8 mouse cellular contexts compared by ENCODE assay signal in the genomic region with DNA sequence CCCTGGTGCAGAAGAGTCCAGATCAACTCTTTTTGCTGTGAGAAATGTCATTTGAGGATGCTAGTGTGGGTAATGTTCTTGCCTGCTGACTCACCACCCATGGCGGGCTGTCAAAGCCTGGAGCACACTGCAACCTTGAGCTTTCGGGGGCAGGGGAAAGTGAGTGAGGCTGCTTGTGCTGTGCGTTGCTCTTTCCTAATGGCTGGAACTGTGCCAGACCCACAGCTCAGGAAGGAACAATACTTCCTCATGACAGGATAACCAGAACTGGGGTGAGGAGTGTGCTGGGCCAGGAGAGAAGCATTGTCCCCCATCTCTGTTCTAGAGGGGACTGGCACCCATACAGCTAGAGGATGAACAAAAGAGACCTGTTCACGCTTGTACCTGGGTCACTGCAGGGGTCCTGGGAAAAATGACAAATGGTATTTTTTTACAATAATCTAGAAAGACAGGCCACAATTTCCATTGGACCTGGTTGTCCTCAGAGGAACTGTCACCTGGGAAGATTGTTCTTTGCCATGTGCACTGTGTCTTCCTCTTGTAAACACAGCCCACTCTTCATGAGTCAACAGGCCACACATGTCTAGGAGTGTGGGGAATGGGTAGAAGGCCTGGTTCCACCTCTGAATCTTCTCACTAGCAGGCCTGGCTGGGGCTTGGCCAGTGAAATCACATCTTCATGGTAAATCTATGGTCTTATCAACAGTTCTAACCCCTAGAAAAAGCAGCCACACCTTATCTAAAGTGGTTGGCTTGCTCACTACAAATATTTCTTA.
DNase-seq lines count a peak whose midpoint lies in the region; ATAC-seq and TF ChIP-seq lines count a peak whose summit lies in the region.

No protein-coding gene starts in this region.

- H3K27ac ChIP-seq in embryonic facial prominence, embryonic 12.5 days: no peak overlapping the region
- no peak overlapping the region for H3K27ac ChIP-seq in kidney, adult 2 months (ENCODE audit: insufficient read depth, low read depth, low read length)
- H3K27ac ChIP-seq in limb, embryonic 13.5 days: no peak overlapping the region
- no peak overlapping the region for H3K27ac ChIP-seq in midbrain, embryonic 16.5 days (ENCODE audit: low read length)

- no peaks in the 10 kb centered on the region for H3K36me3 ChIP-seq in embryonic facial prominence, embryonic 12.5 days
- no peaks in the 10 kb centered on the region for H3K36me3 ChIP-seq in kidney, adult 2 months (ENCODE audit: control insufficient read depth, insufficient read depth, low read length)
- no peaks in the 10 kb centered on the region for H3K36me3 ChIP-seq in limb, embryonic 13.5 days
- H3K36me3 ChIP-seq in midbrain, embryonic 16.5 days (ENCODE audit: control insufficient read depth, insufficient read depth, low read length): no peaks in the 10 kb centered on the region

- no peaks in the 10 kb centered on the region for H3K27me3 ChIP-seq in embryonic facial prominence, embryonic 12.5 days
- no peaks in the 10 kb centered on the region for H3K27me3 ChIP-seq in kidney, adult 2 months (replicated peaks; ENCODE audit: control insufficient read depth, insufficient read depth, low read length)
- no peaks in the 10 kb centered on the region for H3K27me3 ChIP-seq in limb, embryonic 13.5 days
- no peaks in the 10 kb centered on the region for H3K27me3 ChIP-seq in midbrain, embryonic 16.5 days (ENCODE audit: control insufficient read depth, insufficient read depth, low read depth, low read length)

- H3K4me1 ChIP-seq in embryonic facial prominence, embryonic 12.5 days: no peaks in the 10 kb centered on the region
- H3K4me1 ChIP-seq in kidney, adult 2 months (ENCODE audit: control insufficient read depth, insufficient read depth, low read length): no peaks in the 10 kb centered on the region
- H3K4me1 ChIP-seq in limb, embryonic 13.5 days: 0 out of 2 replicates have a peak, but pooled peaks cover 3% of the 10 kb centered on the region
- no peaks in the 10 kb centered on the region for H3K4me1 ChIP-seq in midbrain, embryonic 16.5 days (ENCODE audit: control insufficient read depth, insufficient read depth, low read length)

- ATAC-seq in embryonic facial prominence, embryonic 12.5 days (ENCODE audit: insufficient number of reproducible peaks, insufficient read depth, low FRiP score, low TSS enrichment): 0 out of 2 replicates have a peak, but pooled peaks have one; percentile 52
- ATAC-seq in limb, embryonic 13.5 days (ENCODE audit: low FRiP score, low read depth): peak; percentile 32; the same call in 1 of the 2 replicates
- ATAC-seq in midbrain, embryonic 16.5 days: peak; percentile 45; the same call in 1 of the 2 replicates

- no peak overlapping the region for H3K4me3 ChIP-seq in embryonic facial prominence, embryonic 12.5 days
- H3K4me3 ChIP-seq in kidney, adult 2 months (ENCODE audit: insufficient read depth, low read depth, low read length): no peak overlapping the region
- H3K4me3 ChIP-seq in limb, embryonic 13.5 days: no peak overlapping the region
- no peak overlapping the region for H3K4me3 ChIP-seq in midbrain, embryonic 16.5 days (ENCODE audit: low read depth, low read length)

- no peak for TF ChIP-seq POLR2A in kidney, adult 2 months (IDR thresholded peaks at IDR 0.05; ENCODE audit: low read depth, low read length)

- WGBS in embryonic facial prominence, embryonic 12.5 days: 39% methylated on average over 4 of the region's 4 CpGs
- 46% methylated on average over 4 of the region's 4 CpGs for WGBS in kidney, adult 2 months
- WGBS in limb, embryonic 13.5 days: 42% methylated on average over 4 of the region's 4 CpGs
- 56% methylated on average over 4 of the region's 4 CpGs for WGBS in midbrain, embryonic 16.5 days

- peak; percentile 78 for DNase-seq in right cerebral cortex, adult 18-20 months
- no peak for DNase-seq in right cerebral cortex, postnatal 4 days
- DNase-seq in heart, adult 8-10 months (ENCODE audit: low spot score): peak; percentile 80
- DNase-seq in kidney, adult 2 months: peak; percentile 40
- DNase-seq in natural killer cell, adult 2 months (ENCODE audit: low spot score in 2 of 2): no peak

- H3K4me2 ChIP-seq in embryonic facial prominence, embryonic 12.5 days (replicated peaks): no peak overlapping the region
- no peak overlapping the region for H3K4me2 ChIP-seq in limb, embryonic 13.5 days (replicated peaks)
- no peak overlapping the region for H3K4me2 ChIP-seq in midbrain, embryonic 16.5 days (ENCODE audit: low read length)

- H3K9ac ChIP-seq in embryonic facial prominence, embryonic 12.5 days: no peak overlapping the region
- H3K9ac ChIP-seq in limb, embryonic 13.5 days: no peak overlapping the region
- no peak overlapping the region for H3K9ac ChIP-seq in midbrain, embryonic 16.5 days (ENCODE audit: low read depth, low read length)

- no peaks in the 10 kb centered on the region for H3K9me3 ChIP-seq in embryonic facial prominence, embryonic 12.5 days
- no peaks in the 10 kb centered on the region for H3K9me3 ChIP-seq in limb, embryonic 13.5 days
- H3K9me3 ChIP-seq in midbrain, embryonic 16.5 days (replicated peaks; ENCODE audit: control insufficient read depth, low read length, poor library complexity, severe bottlenecking): no peaks in the 10 kb centered on the region

- TF ChIP-seq CTCF in kidney, adult 2 months (conservative IDR thresholded peaks at IDR 0.05; ENCODE audit: insufficient read depth, insufficient read length, low read depth, low read length): no peak

Comparison
In these comparisons a context has a peak if more than half of its experiments do, and no peak if none do; other contexts are left out.
1. DNase-seq: peak in right cerebral cortex, adult 18-20 months (single experiment), heart, adult 8-10 months (single experiment) and kidney, adult 2 months (single experiment); none in right cerebral cortex, postnatal 4 days (single experiment) and natural killer cell, adult 2 months (0 of 2).
2. Peak in every context shown above with its lines, with median percentiles within 50 percentile points of each other: ATAC-seq.